Mouse (Mus musculus) neural tube, embryonic 14.5 days (tissue): ENCODE measurements around the gene Robo1. TPM values are rescaled to one million over a fixed set of nuclear protein-coding genes. Genes with fewer than 3 reads are reported as not detected.
A peak's percentile ranks its signal among the peaks of the same experiment; 100 is the strongest.

ENCODE experiments used
- ATAC-seq: fragments of 200-750 bp; cut with Nextera tagmentation; 2 replicates; pipeline ENCODE4 v1.8.0; 2017; ENCODE audit warnings: low read depth, mild to moderate bottlenecking, moderate TSS enrichment, moderate library complexity
- H3K27ac ChIP-seq: fragments of 300-500 bp; sonication (generic); 2 replicates; pipeline ENCODE4 v1.5.1; 2014; ENCODE audit warnings: low read depth, mild to moderate bottlenecking, control low read depth, low read length, moderate library complexity, mixed read lengths
- H3K27me3 ChIP-seq: fragments of 300-500 bp; sonication (generic); 2 replicates; pipeline ENCODE4 v1.6.1; 2014; ENCODE audit warnings: low read length; ENCODE audit not compliant: control insufficient read depth, insufficient read depth
- H3K36me3 ChIP-seq: fragments of 300-500 bp; sonication (generic); 2 replicates; pipeline ENCODE4 v1.6.1; 2014; ENCODE audit warnings: low read length, mixed read lengths; ENCODE audit not compliant: control insufficient read depth, insufficient read depth
- H3K4me1 ChIP-seq: fragments of 300-500 bp; sonication (generic); 2 replicates; pipeline ENCODE4 v1.6.1; 2014; ENCODE audit warnings: low read length; ENCODE audit not compliant: control insufficient read depth, insufficient read depth
- H3K4me2 ChIP-seq: fragments of 300-500 bp; sonication (generic); 2 replicates; pipeline ENCODE4 v1.6.1; 2014; ENCODE audit warnings: mild to moderate bottlenecking, low read depth, low read length, control low read depth
- H3K4me3 ChIP-seq: fragments of 300-500 bp; sonication (generic); 2 replicates; pipeline ENCODE4 v1.5.1; 2014; ENCODE audit warnings: low read depth, low read length, control low read depth, mixed read lengths
- H3K9ac ChIP-seq: fragments of 300-500 bp; sonication (generic); replicated peaks from 2 replicates; pipeline ENCODE4 v1.6.1; 2014; ENCODE audit warnings: low read depth, mild to moderate bottlenecking, control low read depth, low read length, mixed read lengths
- H3K9me3 ChIP-seq: fragments of 300-500 bp; sonication (generic); 2 replicates; pipeline ENCODE4 v1.6.1; 2016; ENCODE audit warnings: low read length; ENCODE audit not compliant: control insufficient read depth
- WGBS: fragments of 180-500 bp; shearing (Covaris S2); extraction: QIAGEN DNeasy Blood & Tissue Kit; methylation state at CpG from one replicate; pipeline ENCODE4 v1.1.7; 2014; 5-methylcytosine and 5-hydroxymethylcytosine counted together
- polyA plus RNA-seq: library from polyadenylated mRNA; unstranded; fragments of >200 nt; fragmentation: Nextera tagmentation; extraction: Ambion mirVana; gene quantifications from 2 replicates; pipeline ENCODE4 v1.2.1, GENCODE M21; 2014

The Robo1 gene
- polyA plus RNA-seq, 1 experiment from 2014 or later: 46.2 TPM

DNA sequence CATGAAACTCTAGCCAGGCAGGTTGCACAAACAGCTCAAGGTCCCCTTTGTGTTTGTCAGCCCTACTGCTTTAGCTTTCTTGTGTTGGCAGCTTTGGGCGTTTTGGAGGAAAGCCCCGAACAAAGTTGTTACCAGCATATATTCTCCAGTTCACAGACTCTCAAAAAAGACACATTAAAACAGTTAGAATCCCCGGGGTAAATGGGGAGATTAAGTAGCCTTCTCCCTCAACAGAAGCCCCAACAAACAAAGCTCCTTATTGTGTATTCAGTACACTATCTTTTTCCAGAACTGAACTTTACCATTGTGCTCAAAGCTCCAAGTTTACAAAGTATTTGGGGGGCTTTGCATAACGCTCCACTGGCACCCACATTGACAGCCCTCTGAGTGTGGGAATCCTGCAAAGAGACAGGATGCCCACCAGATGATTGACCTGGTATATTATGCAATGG is 302.6 kb downstream of the Robo1 start:
- WGBS: 24% methylated on average over 4 of the region's 4 CpGs
- Histone ChIP-seq H3K27ac (0 out of 2 replicates have a peak overlapping the region, but pooled peaks have one; percentile 48), H3K27me3 (no peaks in the 10 kb centered on the region), H3K9me3 (no peaks in the 10 kb centered on the region), H3K36me3 (no peaks in the 10 kb centered on the region), H3K4me1 (no peaks in the 10 kb centered on the region), H3K9ac (no peak overlapping the region), H3K4me2 (no peak overlapping the region), H3K4me3 (no peak overlapping the region)
- ATAC-seq: peak; percentile 51; the same call in 1 of the 2 replicates

DNA sequence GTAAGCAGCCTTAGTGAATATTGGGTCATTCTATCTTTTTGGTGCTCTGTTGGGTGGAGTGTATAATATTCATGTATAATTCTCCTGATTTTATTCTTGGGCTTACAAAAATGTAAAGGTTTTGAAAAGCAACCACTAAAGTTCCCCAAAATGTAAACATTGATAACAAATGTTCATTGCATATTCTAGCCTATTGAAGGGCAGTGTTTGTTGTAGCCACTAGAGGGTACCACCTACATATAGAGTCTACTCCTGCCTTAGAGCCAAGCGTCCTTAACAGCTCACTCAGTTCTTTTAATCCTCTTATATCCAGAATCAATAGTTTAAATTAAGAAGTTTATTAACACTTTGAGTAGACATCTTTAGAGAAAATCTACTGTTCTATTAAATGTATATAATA is 306.8 kb downstream of the Robo1 start:
- Histone ChIP-seq H3K9ac (no peak overlapping the region), H3K9me3 (no peaks in the 10 kb centered on the region), H3K4me3 (no peak overlapping the region), H3K36me3 (no peaks in the 10 kb centered on the region), H3K27me3 (no peaks in the 10 kb centered on the region), H3K4me2 (no peak overlapping the region), H3K4me1 (no peaks in the 10 kb centered on the region), H3K27ac (no peak overlapping the region)
- peak; percentile 73; the same call in 1 of the 2 replicates for ATAC-seq
- WGBS: 3% methylated on average over 1 of the region's 1 CpGs

DNA sequence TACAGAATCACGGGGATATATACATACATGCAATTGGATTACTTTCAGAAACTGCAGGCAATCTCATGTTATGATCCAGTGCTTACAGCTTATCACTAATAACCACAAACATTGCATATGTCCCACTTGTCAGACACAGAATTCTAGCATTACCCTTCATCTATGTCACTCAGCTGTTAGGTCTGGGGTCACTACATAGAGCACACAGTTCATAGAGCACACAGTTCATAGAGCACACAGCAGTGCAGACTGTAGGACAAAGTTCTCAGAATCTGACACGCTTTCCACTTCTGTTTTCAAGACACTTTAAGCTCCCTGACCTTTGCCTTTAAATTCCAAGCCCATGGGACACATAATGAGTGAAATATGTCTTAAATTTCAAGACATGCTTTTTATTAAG is 307.3 kb downstream of the Robo1 start:
- WGBS: 67% methylated on average over 2 of the region's 2 CpGs
- 0 out of 2 replicates have a peak, but pooled peaks have one; percentile 45 for ATAC-seq

DNA sequence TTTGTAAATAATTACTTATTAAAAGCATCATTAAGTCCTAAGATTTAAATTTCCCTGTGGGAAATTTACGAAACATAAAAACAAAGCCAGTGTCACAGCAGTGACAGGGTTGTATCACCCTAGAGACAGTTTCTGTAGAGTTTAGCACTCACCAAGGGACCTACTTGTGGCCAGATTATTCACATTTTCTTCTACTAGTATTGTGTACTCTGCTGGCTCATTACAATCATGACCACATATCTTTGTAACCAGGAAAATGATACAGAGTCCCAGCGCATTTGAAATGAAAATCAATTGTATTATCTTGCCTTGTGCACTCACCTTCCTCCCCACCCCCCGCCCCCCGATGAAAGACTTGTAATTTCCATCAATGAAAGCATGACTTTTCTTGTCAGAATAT is 314.3 kb downstream of the Robo1 start:
- Histone ChIP-seq H3K4me3 (no peak overlapping the region), H3K4me2 (no peak overlapping the region), H3K9ac (no peak overlapping the region), H3K4me1 (peaks cover 3% of the 10 kb centered on the region; the same call in 1 of the 2 replicates), H3K36me3 (no peaks in the 10 kb centered on the region), H3K9me3 (no peaks in the 10 kb centered on the region), H3K27me3 (no peaks in the 10 kb centered on the region), H3K27ac (no peak overlapping the region)
- no peak for ATAC-seq
- 64% methylated on average over 4 of the region's 4 CpGs for WGBS

More for the DNA sequence above, 307.3 kb downstream of the Robo1 start:
- H3K27me3 ChIP-seq: no peaks in the 10 kb centered on the region
- H3K4me3 ChIP-seq: no peak overlapping the region
- H3K9me3 ChIP-seq: no peaks in the 10 kb centered on the region
- no peak overlapping the region for H3K9ac ChIP-seq
- H3K36me3 ChIP-seq: no peaks in the 10 kb centered on the region
- H3K27ac ChIP-seq: no peak overlapping the region
- H3K4me1 ChIP-seq: no peaks in the 10 kb centered on the region
- H3K4me2 ChIP-seq: no peak overlapping the region

DNA sequence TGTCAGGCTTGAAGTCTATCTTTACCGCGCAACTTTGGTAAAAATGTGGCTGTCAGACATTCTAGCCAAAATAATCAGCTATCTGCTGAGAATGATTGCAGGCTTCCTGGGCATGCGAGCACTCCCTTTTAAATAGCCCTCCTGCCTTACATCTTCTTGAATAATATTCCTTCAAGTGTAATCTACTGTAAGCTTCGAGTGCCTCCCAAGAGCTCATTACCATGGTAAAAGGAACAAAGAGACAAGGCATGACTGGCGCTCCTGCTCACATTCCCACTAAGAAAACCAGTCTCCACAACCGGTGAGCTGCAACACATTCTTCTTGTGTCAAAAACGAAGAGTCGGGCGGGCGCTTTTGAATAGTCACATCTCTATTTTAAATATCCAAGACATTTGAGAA is 314.8 kb downstream of the Robo1 start:
- WGBS: 51% methylated on average over 10 of the region's 10 CpGs
- Histone ChIP-seq H3K9ac (no peak overlapping the region), H3K4me3 (no peak overlapping the region), H3K4me1 (peaks cover 3% of the 10 kb centered on the region; the same call in 1 of the 2 replicates), H3K27me3 (no peaks in the 10 kb centered on the region), H3K9me3 (no peaks in the 10 kb centered on the region), H3K27ac (no peak overlapping the region), H3K4me2 (no peak overlapping the region; the same call in 1 of the 2 replicates), H3K36me3 (no peaks in the 10 kb centered on the region)
- no peak for ATAC-seq

DNA sequence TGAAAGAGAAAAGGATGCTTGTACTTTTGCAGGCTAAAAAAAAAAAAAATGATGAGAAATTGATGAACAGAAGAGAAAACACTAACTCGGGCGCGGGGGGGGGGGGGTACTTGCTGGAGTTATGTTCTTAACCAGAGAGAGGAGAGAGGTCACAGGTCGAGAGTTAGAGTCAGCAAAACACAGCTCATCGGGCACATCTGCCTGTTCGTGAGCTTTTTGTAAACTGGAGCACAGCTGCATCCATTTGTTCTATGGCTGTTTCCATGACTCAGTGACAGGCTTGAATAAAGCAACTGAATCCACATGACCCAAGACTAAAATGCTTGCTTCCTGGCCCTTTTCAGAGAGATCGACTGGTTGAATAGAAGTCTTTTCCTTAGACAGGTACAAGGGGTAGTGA is 325.7 kb downstream of the Robo1 start:
- H3K4me1 ChIP-seq: no peaks in the 10 kb centered on the region
- no peak overlapping the region for H3K9ac ChIP-seq
- H3K4me2 ChIP-seq: no peak overlapping the region
- no peak for ATAC-seq
- no peak overlapping the region for H3K27ac ChIP-seq
- 66% methylated on average over 7 of the region's 7 CpGs for WGBS
- no peak overlapping the region for H3K4me3 ChIP-seq
- no peaks in the 10 kb centered on the region for H3K27me3 ChIP-seq
- H3K36me3 ChIP-seq: no peaks in the 10 kb centered on the region
- no peaks in the 10 kb centered on the region for H3K9me3 ChIP-seq

DNA sequence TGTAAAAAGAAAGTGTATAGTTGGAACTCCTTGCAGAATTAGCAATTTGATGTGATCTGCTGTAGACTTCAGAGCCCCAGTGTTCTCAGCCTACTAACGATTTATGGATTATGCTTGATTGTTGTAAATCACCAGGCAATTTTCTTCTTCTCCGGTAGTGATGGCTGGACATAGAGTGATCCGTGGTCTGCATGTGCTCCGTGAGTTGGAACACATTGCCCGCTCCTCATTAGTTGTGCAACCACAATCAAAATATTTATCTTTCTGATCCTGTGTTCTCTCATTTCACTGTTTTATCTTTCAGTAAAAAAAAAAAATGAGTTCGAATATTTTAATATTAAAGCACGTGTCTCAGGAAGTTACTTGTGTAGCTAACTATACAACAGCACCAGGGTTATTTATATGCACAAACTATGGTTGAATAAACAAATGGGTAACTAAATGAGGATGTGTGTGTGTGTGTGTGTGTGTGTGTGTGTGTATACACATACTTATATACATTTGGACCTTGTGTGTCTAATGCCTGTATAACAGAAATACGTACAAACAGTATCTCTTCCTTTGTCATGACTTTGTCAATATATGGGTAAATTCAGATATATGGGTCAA is 331.3 kb downstream of the Robo1 start:
- no peak overlapping the region for H3K9ac ChIP-seq
- H3K4me2 ChIP-seq: no peak overlapping the region
- H3K4me3 ChIP-seq: no peak overlapping the region
- no peaks in the 10 kb centered on the region for H3K27me3 ChIP-seq
- no peak overlapping the region for H3K27ac ChIP-seq
- H3K9me3 ChIP-seq: no peaks in the 10 kb centered on the region
- no peak for ATAC-seq
- WGBS: 79% methylated on average over 8 of the region's 8 CpGs
- no peaks in the 10 kb centered on the region for H3K36me3 ChIP-seq
- no peaks in the 10 kb centered on the region for H3K4me1 ChIP-seq

DNA sequence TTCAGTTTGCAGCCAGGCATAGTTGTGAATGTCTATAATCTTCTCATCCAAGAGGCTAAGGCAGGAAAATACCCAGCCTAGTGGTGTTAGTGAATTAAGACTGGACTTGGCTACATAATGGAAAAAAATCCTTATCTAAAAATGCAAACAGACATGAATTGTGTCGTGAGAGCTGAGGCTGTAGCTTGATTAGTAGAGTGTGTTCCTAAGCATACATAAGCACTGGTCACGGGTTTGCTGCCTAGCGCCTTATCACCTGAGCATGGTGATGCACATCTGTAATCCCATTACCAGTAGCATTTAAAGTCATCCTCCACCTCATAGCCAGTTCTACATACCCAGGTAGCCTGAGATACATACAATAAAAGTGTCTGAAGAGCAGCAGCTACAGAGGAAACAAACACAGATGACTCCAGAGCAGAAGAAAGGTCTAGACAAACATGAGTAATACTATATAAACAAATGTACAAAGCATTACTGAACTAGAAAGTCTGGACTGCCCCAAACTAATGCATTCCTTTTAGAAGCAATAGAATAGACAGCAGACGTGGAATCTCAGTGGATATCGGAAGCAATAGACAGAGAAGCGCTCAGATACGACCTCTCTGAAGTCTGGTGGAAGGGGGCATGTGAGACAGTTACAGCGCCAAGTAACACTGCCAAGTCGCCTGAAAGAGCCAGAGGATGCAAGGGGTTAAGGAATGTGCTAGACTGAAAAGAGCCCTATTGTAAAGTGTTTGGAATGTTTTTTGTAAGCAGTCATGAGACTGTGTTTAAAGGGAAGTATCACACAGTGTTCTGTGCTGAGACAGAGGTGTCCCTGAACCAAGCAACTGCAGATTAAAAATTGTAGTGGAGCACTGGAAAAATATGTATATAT is 333.1 kb downstream of the Robo1 start:
- no peak for ATAC-seq
- 69% methylated on average over 9 of the region's 9 CpGs for WGBS
- H3K27ac ChIP-seq: no peak overlapping the region
- H3K4me2 ChIP-seq: no peak overlapping the region
- no peak overlapping the region for H3K4me3 ChIP-seq
- H3K4me1 ChIP-seq: no peaks in the 10 kb centered on the region
- H3K9ac ChIP-seq: no peak overlapping the region
- no peaks in the 10 kb centered on the region for H3K36me3 ChIP-seq
- H3K9me3 ChIP-seq: no peaks in the 10 kb centered on the region
- no peaks in the 10 kb centered on the region for H3K27me3 ChIP-seq

DNA sequence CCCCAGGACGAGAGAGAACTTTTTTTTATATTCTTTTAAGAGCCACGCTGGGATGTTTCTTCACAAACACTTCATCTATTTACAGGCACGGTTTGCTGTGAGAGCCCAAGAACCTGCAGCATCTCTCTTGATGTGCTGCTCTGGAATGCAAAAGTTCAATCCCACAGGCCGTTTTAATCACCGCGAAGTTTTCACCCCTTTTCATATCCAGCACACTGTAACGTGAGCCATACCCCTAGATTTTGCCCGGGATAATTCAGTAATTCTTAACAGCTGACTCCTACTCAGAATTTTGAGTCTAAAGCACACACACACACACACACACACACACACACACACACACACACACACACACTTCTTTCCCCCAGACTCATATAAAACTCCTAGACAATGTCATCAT is 337.8 kb downstream of the Robo1 start:
- Histone ChIP-seq H3K4me2 (no peak overlapping the region), H3K9me3 (no peaks in the 10 kb centered on the region), H3K4me1 (peaks cover 3% of the 10 kb centered on the region; the same call in 1 of the 2 replicates), H3K4me3 (no peak overlapping the region), H3K9ac (no peak overlapping the region), H3K36me3 (no peaks in the 10 kb centered on the region), H3K27ac (no peak overlapping the region), H3K27me3 (no peaks in the 10 kb centered on the region)
- no peak for ATAC-seq
- WGBS: 56% methylated on average over 8 of the region's 8 CpGs
